ENCODE assay signal across 28 mouse cellular contexts in genomic region chr17:26843229-26843567, GRCm38 (mm10). TPM values are rescaled to one million over a fixed set of nuclear protein-coding genes. Genes with fewer than 3 reads are reported as not detected.
DNase-seq lines count a peak whose midpoint lies in the region; ATAC-seq and TF ChIP-seq lines count a peak whose summit lies in the region.
"Had no signal": no experiment of that assay in that cellular context is flagged by ENCODE, and none has a peak within 500 bp of the region (broad histone marks: within the 10 kb centered on the region; RNA-seq: fewer than 3 reads in every experiment).

No protein-coding gene starts in this region.

- no peak for TF ChIP-seq EP300 in heart, postnatal 0 days (IDR thresholded peaks at IDR 0.05; ENCODE audit: low read depth)

- intact Hi-C loops in heart, postnatal 14 days (cut with DNase I): no loop called here

- peaks cover 14% of the 10 kb centered on the region for H3K36me3 ChIP-seq in heart, embryonic 12.5 days
- peaks cover 11% of the 10 kb centered on the region; the same call in 1 of the 2 replicates for H3K36me3 ChIP-seq in heart, postnatal 0 days (replicated peaks; ENCODE audit: control insufficient read depth, insufficient read depth, low read length)
- H3K36me3 ChIP-seq: embryonic facial prominence, embryonic 15.5 days; forebrain, embryonic 15.5 days; hindbrain, embryonic 15.5 days; liver, embryonic 15.5 days had no signal

- peaks cover 57% of the 10 kb centered on the region for H3K27me3 ChIP-seq in heart, embryonic 12.5 days (replicated peaks)
- H3K27me3 ChIP-seq in heart, postnatal 0 days (ENCODE audit: control insufficient read depth, insufficient read depth, low read length): peaks cover 62% of the 10 kb centered on the region

- H3K4me1 ChIP-seq in heart, embryonic 12.5 days (replicated peaks): peaks cover 13% of the 10 kb centered on the region; the same call in 1 of the 2 replicates
- 0 out of 2 replicates have a peak, but pooled peaks cover 7% of the 10 kb centered on the region for H3K4me1 ChIP-seq in heart, postnatal 0 days (ENCODE audit: control insufficient read depth, insufficient read depth)

- H3K9ac ChIP-seq in heart, embryonic 12.5 days: peak overlapping the region; percentile 95
- H3K9ac ChIP-seq in heart, postnatal 0 days (replicated peaks; ENCODE audit: low read depth, low read length): peak overlapping the region; percentile 73
- H3K9ac ChIP-seq: embryonic facial prominence, embryonic 15.5 days; forebrain, embryonic 15.5 days; hindbrain, embryonic 15.5 days; liver, embryonic 15.5 days had no signal

- no peak for DNase-seq in heart, postnatal 14 days
- DNase-seq in embryo, embryonic 11 days: peak; percentile 64
- no peak for DNase-seq in heart, postnatal 0 days (ENCODE audit: low spot score)
- no peak for DNase-seq in frontal cortex, postnatal 25 days (ENCODE audit: low spot score in 2 of 2)
- no peak for DNase-seq in adipocyte (ENCODE audit: low spot score)
- DNase-seq: adrenal gland, adult 8-10 months; cerebellum, adult 11 months; cerebellum, postnatal 36 days; kidney, adult 11 months; thymus, postnatal 4 days had no signal

- 3% methylated on average over 14 of the region's 14 CpGs for WGBS in heart, embryonic 12.5 days
- WGBS in heart, postnatal 0 days: 4% methylated on average over 14 of the region's 14 CpGs

- no peak for ATAC-seq in heart, embryonic 12.5 days (ENCODE audit: insufficient number of reproducible peaks, low FRiP score)
- ATAC-seq in CD4-positive, CD25-positive, alpha-beta regulatory T cell, adult 4 months: peak; percentile 67
- no peak for ATAC-seq in heart, postnatal 0 days (ENCODE audit: insufficient read depth, low read depth)
- no peak for ATAC-seq in erythroid progenitor cell, adult 5-6 weeks (replicated peaks; ENCODE audit: low FRiP score, poor library complexity, severe bottlenecking)
- ATAC-seq: forebrain, embryonic 15.5 days; lung, postnatal 0 days had no signal

- H3K4me2 ChIP-seq in heart, embryonic 12.5 days: peak overlapping the region; percentile 82
- H3K4me2 ChIP-seq in heart, postnatal 0 days (ENCODE audit: low read depth, low read length): peak overlapping the region; percentile 70
- H3K4me2 ChIP-seq: embryonic facial prominence, embryonic 15.5 days; forebrain, embryonic 15.5 days; hindbrain, embryonic 15.5 days; liver, embryonic 15.5 days had no signal

- TF ChIP-seq CTCF in heart, postnatal 0 days (IDR thresholded peaks at IDR 0.05; ENCODE audit: low read depth): no peak

- H3K27ac ChIP-seq in heart, embryonic 12.5 days (ENCODE audit: poor library complexity, severe bottlenecking): peak overlapping the region; percentile 93
- H3K27ac ChIP-seq in heart, postnatal 0 days (ENCODE audit: low read depth): peak overlapping the region; percentile 94
- H3K27ac ChIP-seq: embryonic facial prominence, embryonic 15.5 days; forebrain, embryonic 15.5 days; hindbrain, embryonic 15.5 days; kidney, postnatal 0 days; liver, embryonic 15.5 days had no signal

- H3K9me3 ChIP-seq in heart, embryonic 12.5 days (replicated peaks): no peaks in the 10 kb centered on the region
- H3K9me3 ChIP-seq in heart, postnatal 0 days (replicated peaks; ENCODE audit: control insufficient read depth, low read length): no peaks in the 10 kb centered on the region
- H3K9me3 ChIP-seq: embryonic facial prominence, embryonic 15.5 days; forebrain, embryonic 15.5 days; hindbrain, embryonic 15.5 days; liver, embryonic 15.5 days had no signal

- H3K4me3 ChIP-seq in heart, embryonic 12.5 days: peak overlapping the region; percentile 77
- peak overlapping the region; percentile 79 for H3K4me3 ChIP-seq in heart, postnatal 0 days (ENCODE audit: low read depth, low read length)
- H3K4me3 ChIP-seq: embryonic facial prominence, embryonic 15.5 days; forebrain, embryonic 15.5 days; hindbrain, embryonic 15.5 days; liver, embryonic 15.5 days had no signal

RNA-seq across cellular contexts. Expression of gene Nkx2-5, which starts 1.6 kb away (rescaled TPM):
- 200 and 212 TPM in 2 replicates for polyA plus RNA-seq in heart, embryonic 12.5 days (2016; fragmentation: Nextera tagmentation; extraction: Ambion mirVana)
- 10 to 100 TPM; 78.9 to 80.4 TPM for total RNA-seq in heart, postnatal 14 days (2021)
- not detected for polyA plus RNA-seq in CD4-positive, CD25-positive, alpha-beta regulatory T cell, adult 4 months (2017; shearing (Covaris generic))
- 284 and 346 TPM in 2 replicates for total RNA-seq in heart, postnatal 0 days (2014; rRNA removed; ENCODE audit: low replicate concordance)
- polyA plus RNA-seq in heart, postnatal 0 days (2015; fragmentation: Nextera tagmentation; extraction: Ambion mirVana): 139 and 155 TPM in 2 replicates
- not detected in 2 replicates for total RNA-seq in erythroid progenitor cell, adult 5-6 weeks (2015; ENCODE audit: low replicate concordance)
- not detected in 2 replicates for total RNA-seq in erythroid progenitor cell, adult 5-6 weeks (2017; ENCODE audit: low replicate concordance)
- total RNA-seq: adrenal gland, adult 8-10 months; layer of hippocampus, adult 18-20 months; left cerebral cortex, adult 18-20 months; megakaryocyte progenitor cell, adult 5-6 weeks; MEL; midbrain, postnatal 0 days had no signal
- polyA plus RNA-seq: brain, embryonic 14.5 days; forebrain, embryonic 15.5 days; gonadal fat pad, adult 2 months; kidney, postnatal 0 days; midbrain, postnatal 0 days; neural tube, embryonic 11.5 days; testis, adult 2 months had no signal

Comparison
In these comparisons a context has a peak if more than half of its experiments do, and no peak if none do; other contexts are left out.
1. RNA of gene Nkx2-5, which starts 1.6 kb away (total RNA-seq): 284 to 346 TPM in heart, postnatal 0 days and 78.9 to 80.4 TPM in heart, postnatal 14 days; not detected in erythroid progenitor cell, adult 5-6 weeks; every median in the first group is over 10 times any median in the second.